Mouse (Mus musculus): ENCODE measurements around the gene Rdh13.
"Not testable (repeated sequence)": the region's sequence is repeated elsewhere in the genome, so short reads cannot be mapped to it uniquely, and the experiment has no call there.

The Rdh13 gene

GRCm38 (mm10) chr7:4432026-4432425, 13.4 kb downstream of the Rdh13 start:
- no peak for DNase-seq (ENCODE audit: low spot score in 2 of 2)

- DNase-seq (ENCODE audit: low spot score in 2 of 2): peak; percentile 46 to 72
Observed at GRCm38 (mm10) chr7:4431548-4431947, 13.9 kb downstream of the Rdh13 start.

GRCm38 (mm10) chr7:4430246-4430844, 15.1 kb downstream of the Rdh13 start:
- DNase-seq (ENCODE audit: low spot score in 2 of 2): no peak

GRCm38 (mm10) chr7:4427161-4427912, 18.1 kb downstream of the Rdh13 start:
- peak; percentile 61 to 82 for DNase-seq (ENCODE audit: low spot score in 2 of 2)

GRCm38 (mm10) chr7:4420230-4420629, 25.2 kb downstream of the Rdh13 start:
- no peak for DNase-seq (ENCODE audit: low spot score in 2 of 2)

- DNase-seq (ENCODE audit: low spot score in 2 of 2): no peak
Observed at GRCm38 (mm10) chr7:4419681-4420080, 25.8 kb downstream of the Rdh13 start.

- DNase-seq (ENCODE audit: low spot score in 2 of 2): not testable (repeated sequence)
Observed at GRCm38 (mm10) chr7:4412406-4412805, 33.0 kb downstream of the Rdh13 start.

GRCm38 (mm10) chr7:4397730-4398129, 47.7 kb downstream of the Rdh13 start, which contains the start of gene Gp6:
Gene Gp6 (minus strand): TSS chr7:4397744.
- DNase-seq (ENCODE audit: low spot score in 2 of 2): no peak
